Mouse (Mus musculus) urinary bladder, postnatal 4 days (tissue): ENCODE measurements around the gene A830005F24Rik.

Experiments used
- DNase-seq, 2 experiments: peaks; one replicate each; pipeline ENCODE4 v3.0.0; 2021 to 2022; ENCODE audit warnings: low spot score in 2 of 2

The A830005F24Rik gene

GRCm38 (mm10) chr13:48544867-48545266 lies 31.5 kb downstream of the A830005F24Rik start:
- no peak for DNase-seq

GRCm38 (mm10) chr13:48545476-48546281 lies 32.3 kb downstream of the A830005F24Rik start:
- DNase-seq = peak; percentile 97 to 99

- peak; percentile 99 to 100 for DNase-seq
Measured at GRCm38 (mm10) chr13:48546330-48546917, 33.1 kb downstream of the A830005F24Rik start.

- DNase-seq = no peak
Measured at GRCm38 (mm10) chr13:48547623-48548022, 34.3 kb downstream of the A830005F24Rik start.

GRCm38 (mm10) chr13:48548296-48548695 lies 34.9 kb downstream of the A830005F24Rik start:
- no peak for DNase-seq

- peak; percentile 91 to 94 for DNase-seq
Measured at GRCm38 (mm10) chr13:48552181-48553090, 39.1 kb downstream of the A830005F24Rik start.

- no peak for DNase-seq
Measured at GRCm38 (mm10) chr13:48553511-48553910, 40.1 kb downstream of the A830005F24Rik start.

GRCm38 (mm10) chr13:48554552-48554951 lies 41.2 kb downstream of the A830005F24Rik start:
- no peak for DNase-seq

- no peak for DNase-seq
Measured at GRCm38 (mm10) chr13:48555976-48556375, 42.6 kb downstream of the A830005F24Rik start.

- no peak for DNase-seq
Measured at GRCm38 (mm10) chr13:48561481-48561880, 48.1 kb downstream of the A830005F24Rik start.

- no peak for DNase-seq
Measured at GRCm38 (mm10) chr13:48562336-48562735, 49.0 kb downstream of the A830005F24Rik start.
